Mouse (Mus musculus): ENCODE data around the gene Capn3. TPM values are rescaled to one million over a fixed set of nuclear protein-coding genes. Genes with fewer than 3 reads are reported as not detected.

The Capn3 gene
- total RNA-seq, 1 experiment, result 8.6 TPM

GRCm38 (mm10) chr2:120464732-120465396, 9.0 kb downstream of the Capn3 start:
- no peak overlapping the region for H3K9ac ChIP-seq (ENCODE audit: insufficient read depth, low read depth, low read length, poor library complexity, severe bottlenecking)
- H3K4me3 ChIP-seq (ENCODE audit: insufficient read depth in 1 of 2, low read depth in 1 of 2, low read length in 2 of 2, poor library complexity in 1 of 2, severe bottlenecking in 1 of 2), result no peak overlapping the region
- TF ChIP-seq ZNF384 (IDR thresholded peaks at IDR 0.05; ENCODE audit: low read depth, low read length) (no peak), ZC3H11A (IDR thresholded peaks at IDR 0.05; ENCODE audit: borderline replicate concordance, low read depth, low read length) (no peak), HCFC1 (IDR thresholded peaks at IDR 0.05; ENCODE audit: borderline replicate concordance, insufficient read depth, low read length) (no peak), MAFK (IDR thresholded peaks at IDR 0.05; ENCODE audit: insufficient read depth, low read depth, low read length) (no peak)
- H3K27ac ChIP-seq (ENCODE audit: insufficient read depth, low read depth, low read length, poor library complexity, severe bottlenecking), result no peak overlapping the region
- in situ Hi-C loops (cut with MboI; ENCODE audit: low sequenced_read_pairs in 2 of 2, unreplicated experiment in 2 of 2), result no loop called here
- no peaks in the 10 kb centered on the region for H3K36me3 ChIP-seq (ENCODE audit: control insufficient read depth, insufficient read depth, low read length, poor library complexity, severe bottlenecking)
- DNase-seq (ENCODE audit: low read depth, low spot score), result no peak
- no peaks in the 10 kb centered on the region for H3K4me1 ChIP-seq (ENCODE audit: control insufficient read depth in 2 of 2, insufficient read depth in 2 of 2, low read length in 2 of 2, poor library complexity in 1 of 2)
- H3K9me3 ChIP-seq (ENCODE audit: control insufficient read depth, insufficient read depth, low read depth, low read length), result no peaks in the 10 kb centered on the region

- in situ Hi-C loops (cut with MboI; ENCODE audit: low sequenced_read_pairs in 2 of 2, unreplicated experiment in 2 of 2), result no loop called here
- H3K4me1 ChIP-seq (ENCODE audit: control insufficient read depth in 2 of 2, insufficient read depth in 2 of 2, low read length in 2 of 2, poor library complexity in 1 of 2), result no peaks in the 10 kb centered on the region
Observed at GRCm38 (mm10) chr2:120465397-120465785, 9.6 kb downstream of the Capn3 start.

DNA sequence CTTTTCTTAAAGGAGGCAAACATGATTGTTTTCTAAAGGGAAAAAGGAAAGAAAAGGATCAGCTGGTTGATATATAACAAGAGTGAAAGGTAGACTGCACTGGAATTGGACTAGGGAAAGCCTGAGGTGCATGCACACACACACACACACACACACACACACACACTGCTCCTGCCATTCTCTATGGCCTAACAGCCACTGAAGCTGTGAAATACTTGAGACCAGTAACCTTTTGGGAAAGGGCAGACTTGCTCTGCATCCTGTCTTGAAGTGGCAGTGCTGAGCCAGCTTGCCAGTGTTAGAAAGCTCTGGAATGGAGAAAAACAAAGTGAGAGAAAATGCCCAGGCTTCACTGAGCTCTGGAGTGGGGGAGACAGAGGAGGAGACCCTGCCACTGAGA, 12.2 kb downstream of the Capn3 start:
- in situ Hi-C loops (cut with MboI; ENCODE audit: low sequenced_read_pairs in 2 of 2, unreplicated experiment in 2 of 2), result no loop called here
- Histone ChIP-seq H3K9me3 (ENCODE audit: control insufficient read depth, insufficient read depth, low read depth, low read length) (no peaks in the 10 kb centered on the region), H3K4me1 (ENCODE audit: control insufficient read depth in 2 of 2, insufficient read depth in 2 of 2, low read length in 2 of 2, poor library complexity in 1 of 2) (peaks cover 0 to 3% of the 10 kb centered on the region in 2 experiments; a peak in 2 of 4 replicates), H3K4me3 (ENCODE audit: insufficient read depth in 1 of 2, low read depth in 1 of 2, low read length in 2 of 2, poor library complexity in 1 of 2, severe bottlenecking in 1 of 2) (no peak overlapping the region), H3K9ac (ENCODE audit: insufficient read depth, low read depth, low read length, poor library complexity, severe bottlenecking) (no peak overlapping the region), H3K27ac (ENCODE audit: insufficient read depth, low read depth, low read length, poor library complexity, severe bottlenecking) (no peak overlapping the region), H3K36me3 (ENCODE audit: control insufficient read depth, insufficient read depth, low read length, poor library complexity, severe bottlenecking) (no peaks in the 10 kb centered on the region)
- TF ChIP-seq ZNF384 (IDR thresholded peaks at IDR 0.05; ENCODE audit: low read depth, low read length), result no peak
- no peak for TF ChIP-seq CHD2 (IDR thresholded peaks at IDR 0.05; ENCODE audit: low read depth, low read length)
- no peak for TF ChIP-seq MAFK (IDR thresholded peaks at IDR 0.05; ENCODE audit: insufficient read depth, low read depth, low read length)
- no peak for TF ChIP-seq HCFC1 (IDR thresholded peaks at IDR 0.05; ENCODE audit: borderline replicate concordance, insufficient read depth, low read length)
- TF ChIP-seq ZC3H11A (IDR thresholded peaks at IDR 0.05; ENCODE audit: borderline replicate concordance, low read depth, low read length), result no peak
- no peak for DNase-seq (ENCODE audit: low read depth, low spot score)

More at GRCm38 (mm10) chr2:120465397-120465785, 9.6 kb downstream of the Capn3 start:
- no peak for DNase-seq (ENCODE audit: low read depth, low spot score)
- Histone ChIP-seq H3K36me3 (ENCODE audit: control insufficient read depth, insufficient read depth, low read length, poor library complexity, severe bottlenecking) (no peaks in the 10 kb centered on the region), H3K4me3 (ENCODE audit: insufficient read depth in 1 of 2, low read depth in 1 of 2, low read length in 2 of 2, poor library complexity in 1 of 2, severe bottlenecking in 1 of 2) (no peak overlapping the region), H3K27ac (ENCODE audit: insufficient read depth, low read depth, low read length, poor library complexity, severe bottlenecking) (no peak overlapping the region), H3K9me3 (ENCODE audit: control insufficient read depth, insufficient read depth, low read depth, low read length) (no peaks in the 10 kb centered on the region), H3K9ac (ENCODE audit: insufficient read depth, low read depth, low read length, poor library complexity, severe bottlenecking) (no peak overlapping the region)
- TF ChIP-seq CHD2 (IDR thresholded peaks at IDR 0.05; ENCODE audit: low read depth, low read length) (no peak), MAFK (IDR thresholded peaks at IDR 0.05; ENCODE audit: insufficient read depth, low read depth, low read length) (no peak), ZNF384 (IDR thresholded peaks at IDR 0.05; ENCODE audit: low read depth, low read length) (no peak), ZC3H11A (IDR thresholded peaks at IDR 0.05; ENCODE audit: borderline replicate concordance, low read depth, low read length) (no peak), HCFC1 (IDR thresholded peaks at IDR 0.05; ENCODE audit: borderline replicate concordance, insufficient read depth, low read length) (no peak)

- TF ChIP-seq ZNF384 (IDR thresholded peaks at IDR 0.05; ENCODE audit: low read depth, low read length), result no peak
- Histone ChIP-seq H3K9me3 (ENCODE audit: control insufficient read depth, insufficient read depth, low read depth, low read length) (no peaks in the 10 kb centered on the region), H3K9ac (ENCODE audit: insufficient read depth, low read depth, low read length, poor library complexity, severe bottlenecking) (no peak overlapping the region), H3K4me1 (ENCODE audit: control insufficient read depth in 2 of 2, insufficient read depth in 2 of 2, low read length in 2 of 2, poor library complexity in 1 of 2) (peaks cover 0 to 8% of the 10 kb centered on the region in 2 experiments; a peak in 2 of 4 replicates), H3K27ac (ENCODE audit: insufficient read depth, low read depth, low read length, poor library complexity, severe bottlenecking) (no peak overlapping the region), H3K4me3 (ENCODE audit: insufficient read depth in 1 of 2, low read depth in 1 of 2, low read length in 2 of 2, poor library complexity in 1 of 2, severe bottlenecking in 1 of 2) (no peak overlapping the region), H3K36me3 (ENCODE audit: control insufficient read depth, insufficient read depth, low read length, poor library complexity, severe bottlenecking) (no peaks in the 10 kb centered on the region)
- no peak for DNase-seq (ENCODE audit: low read depth, low spot score)
- in situ Hi-C loops (cut with MboI; ENCODE audit: low sequenced_read_pairs in 2 of 2, unreplicated experiment in 2 of 2), result no loop called here
Observed at GRCm38 (mm10) chr2:120469220-120469619, 13.4 kb downstream of the Capn3 start.

DNA sequence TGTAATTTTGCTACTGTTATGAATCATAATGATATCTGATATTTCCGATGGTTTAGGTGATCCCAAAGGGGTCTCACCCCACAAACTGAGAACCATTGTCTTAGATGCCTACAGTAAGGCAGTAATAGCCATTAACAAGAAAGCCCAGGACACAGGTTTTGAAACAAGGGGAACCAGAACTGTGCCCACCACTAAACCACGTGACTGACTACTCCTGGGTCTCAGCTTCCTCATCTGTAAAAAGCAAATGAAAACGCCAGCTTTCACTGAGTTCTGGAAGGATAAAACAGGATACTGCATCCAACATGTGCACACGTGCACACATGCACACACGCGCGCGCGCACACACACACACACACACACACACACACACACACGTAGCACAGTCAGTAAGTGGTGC, 13.9 kb downstream of the Capn3 start:
- Histone ChIP-seq H3K9ac (ENCODE audit: insufficient read depth, low read depth, low read length, poor library complexity, severe bottlenecking) (no peak overlapping the region), H3K27ac (ENCODE audit: insufficient read depth, low read depth, low read length, poor library complexity, severe bottlenecking) (no peak overlapping the region), H3K4me1 (ENCODE audit: control insufficient read depth in 2 of 2, insufficient read depth in 2 of 2, low read length in 2 of 2, poor library complexity in 1 of 2) (peaks cover 0 to 8% of the 10 kb centered on the region in 2 experiments; a peak in 2 of 4 replicates), H3K36me3 (ENCODE audit: control insufficient read depth, insufficient read depth, low read length, poor library complexity, severe bottlenecking) (no peaks in the 10 kb centered on the region), H3K9me3 (ENCODE audit: control insufficient read depth, insufficient read depth, low read depth, low read length) (no peaks in the 10 kb centered on the region), H3K4me3 (ENCODE audit: insufficient read depth in 1 of 2, low read depth in 1 of 2, low read length in 2 of 2, poor library complexity in 1 of 2, severe bottlenecking in 1 of 2) (no peak overlapping the region)
- no peak for DNase-seq (ENCODE audit: low read depth, low spot score)
- TF ChIP-seq HCFC1 (IDR thresholded peaks at IDR 0.05; ENCODE audit: borderline replicate concordance, insufficient read depth, low read length), result no peak
- no peak for TF ChIP-seq ZC3H11A (IDR thresholded peaks at IDR 0.05; ENCODE audit: borderline replicate concordance, low read depth, low read length)
- no peak for TF ChIP-seq ZNF384 (IDR thresholded peaks at IDR 0.05; ENCODE audit: low read depth, low read length)
- no peak for TF ChIP-seq MAFK (IDR thresholded peaks at IDR 0.05; ENCODE audit: insufficient read depth, low read depth, low read length)
- TF ChIP-seq CHD2 (IDR thresholded peaks at IDR 0.05; ENCODE audit: low read depth, low read length), result no peak
- in situ Hi-C loops (cut with MboI; ENCODE audit: low sequenced_read_pairs in 2 of 2, unreplicated experiment in 2 of 2), result no loop called here

All from ES-E14 (cell line).